Mouse (Mus musculus) 3T3-L1 (cell line): ENCODE results near the gene Tfe3.
"Not testable (repeated sequence)": the region's sequence is repeated elsewhere in the genome, so short reads cannot be mapped to it uniquely, and the experiment has no call there.

Experiments used
- DNase-seq: peaks from one replicate; pipeline ENCODE4 v3.0.0-alpha.2; 2015; ENCODE audit warnings: low read depth, low spot score

The Tfe3 gene

GRCm38 (mm10) chrX:7762137-7762920 lies at the start of gene Tfe3:
Gene Tfe3 (plus strand): TSS chrX:7762560.
- DNase-seq, result peak; percentile 97

DNA sequence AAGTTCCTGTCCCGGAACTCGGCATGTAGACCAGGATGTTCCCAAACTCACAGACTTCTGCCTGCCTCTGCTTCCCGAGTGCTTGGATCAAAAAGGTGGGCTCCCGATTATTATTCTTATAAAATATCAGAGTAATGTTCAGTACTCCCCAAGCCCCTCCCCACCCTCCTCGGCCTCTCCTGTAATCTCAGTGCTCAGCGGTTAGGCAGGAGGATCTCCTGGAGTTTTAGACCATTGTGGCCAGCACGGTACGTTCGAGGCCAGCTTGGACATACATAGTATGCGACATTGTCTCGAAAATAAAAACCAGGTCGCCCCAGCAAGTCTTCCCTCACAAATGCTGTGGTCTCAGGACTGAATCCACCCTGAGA lies 48.6 kb upstream of the Tfe3 start:
- not testable (repeated sequence) for DNase-seq

- peak; percentile 98 for DNase-seq
Measured at GRCm38 (mm10) chrX:7714135-7714899, 48.0 kb upstream of the Tfe3 start, which contains the start of gene Wdr45. Gene Wdr45 (plus strand): TSS chrX:7714333.

DNA sequence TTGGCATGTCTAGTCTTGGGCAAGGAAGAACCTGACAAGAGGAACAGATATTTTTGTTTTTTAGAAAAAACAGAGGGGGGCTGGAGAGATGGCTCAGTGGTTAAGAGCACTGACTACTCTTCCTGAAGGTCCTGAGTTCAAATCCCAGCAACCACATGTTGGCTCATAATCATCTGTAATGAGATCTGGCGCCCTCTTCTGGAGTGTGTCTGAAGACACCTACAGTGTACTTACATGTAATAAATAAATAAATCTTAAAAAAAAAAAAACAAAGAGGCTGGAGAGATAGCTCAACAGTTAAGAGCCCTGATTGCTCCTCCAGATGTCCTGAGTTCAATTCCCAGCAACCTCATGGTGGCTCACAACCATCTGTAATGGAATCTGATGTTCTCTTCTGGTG lies 46.3 kb upstream of the Tfe3 start:
- DNase-seq, result peak; percentile 44

DNA sequence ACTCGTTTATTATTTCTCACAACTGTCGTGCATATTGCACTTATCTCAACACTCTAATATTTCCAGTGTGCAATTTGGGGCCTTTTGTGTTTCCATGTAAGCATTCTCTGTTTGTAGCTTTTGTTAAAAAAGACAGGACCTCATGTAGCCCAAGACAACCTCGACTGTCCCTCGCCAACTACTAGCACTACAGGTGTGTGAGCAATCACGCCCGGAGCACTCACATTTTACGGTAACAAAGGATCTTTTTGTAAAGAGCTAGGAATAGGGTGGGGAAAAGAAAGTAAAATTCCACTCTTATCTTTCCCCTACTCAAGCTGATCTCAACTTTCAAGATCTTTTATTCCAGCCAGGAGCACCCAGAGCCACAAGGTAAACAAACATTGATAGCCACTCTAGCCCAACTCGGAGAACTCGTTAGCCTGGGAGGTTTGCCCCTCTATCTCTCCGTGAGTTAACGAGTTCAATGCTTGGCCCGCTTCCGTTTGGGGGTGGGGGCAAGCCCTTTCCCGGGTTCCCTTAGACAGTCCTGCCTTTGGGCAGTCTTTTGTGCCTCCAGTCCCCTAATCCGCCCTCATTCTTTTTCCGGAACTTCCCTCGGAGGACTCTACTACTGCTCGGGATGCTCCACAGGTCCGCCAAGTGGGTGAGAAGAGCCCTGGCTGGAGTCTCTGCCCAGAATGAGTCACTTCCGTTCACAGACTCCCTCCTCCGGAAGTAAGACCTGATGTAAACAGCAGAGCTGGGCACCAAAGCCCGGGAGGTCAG lies 40.7 kb upstream of the Tfe3 start, which contains the start of gene Gm45208:
Gm45208 (plus strand) TSS at position 732 of the 768 bp plus-strand sequence.
- DNase-seq, result peak; percentile 89

DNA sequence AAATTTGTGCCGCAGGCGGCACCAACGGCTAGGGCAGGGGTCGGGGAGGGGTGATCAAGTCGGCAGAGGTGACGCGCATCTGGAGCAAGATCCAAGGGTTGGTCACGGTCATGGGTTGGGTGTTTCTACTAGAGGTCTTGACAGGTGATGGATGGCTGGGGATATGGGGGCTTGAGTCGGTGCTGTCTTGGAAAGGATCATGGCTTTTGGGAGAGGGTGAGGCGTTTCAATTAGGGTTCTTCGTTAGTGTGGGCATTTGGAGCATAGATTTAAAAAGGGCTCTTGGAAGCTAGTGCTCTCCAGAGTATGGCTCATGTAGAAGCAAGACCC lies 40.1 kb upstream of the Tfe3 start:
- DNase-seq, result no peak

DNA sequence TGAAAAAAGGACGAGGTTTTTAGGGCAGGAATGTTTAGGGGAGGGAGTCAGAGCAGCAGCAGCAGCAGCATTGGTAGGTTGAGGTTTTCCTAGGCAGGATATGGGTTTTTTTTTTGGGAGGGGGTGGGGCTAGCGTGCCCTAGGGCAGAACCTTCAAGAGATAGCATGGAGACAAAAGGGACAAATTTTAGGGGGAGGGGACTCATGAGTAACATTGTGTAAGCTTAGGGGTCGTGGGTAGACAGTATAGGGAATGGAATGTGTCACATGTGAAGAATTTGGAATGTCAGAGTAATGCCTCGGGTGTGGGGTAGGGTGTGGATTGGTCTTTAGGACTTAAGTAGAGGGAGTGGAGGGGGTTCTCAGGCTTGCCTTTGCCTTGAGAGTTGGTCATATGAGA lies 39.7 kb upstream of the Tfe3 start:
- peak; percentile 59 for DNase-seq

DNA sequence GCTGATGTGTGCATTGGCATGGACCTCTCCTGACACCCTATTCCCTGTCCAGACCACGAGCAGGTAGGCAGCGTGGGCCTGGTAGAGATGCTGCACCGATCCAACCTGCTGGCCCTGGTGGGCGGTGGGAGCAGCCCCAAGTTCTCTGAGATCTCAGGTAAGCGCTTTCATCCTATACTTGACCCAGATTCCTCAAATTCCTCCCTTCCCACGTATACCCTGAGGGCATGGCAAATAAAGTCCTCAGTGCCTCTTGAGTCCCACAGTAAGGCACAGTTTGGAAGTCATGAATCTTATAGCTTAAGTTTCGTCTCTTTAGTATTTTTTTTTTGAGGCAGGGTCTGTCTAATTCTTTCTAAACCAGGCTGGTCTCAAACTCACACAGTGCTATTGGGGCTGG lies 38.2 kb upstream of the Tfe3 start:
- DNase-seq, result no peak

GRCm38 (mm10) chrX:7725841-7726240 lies 36.5 kb upstream of the Tfe3 start:
- DNase-seq, result no peak

DNA sequence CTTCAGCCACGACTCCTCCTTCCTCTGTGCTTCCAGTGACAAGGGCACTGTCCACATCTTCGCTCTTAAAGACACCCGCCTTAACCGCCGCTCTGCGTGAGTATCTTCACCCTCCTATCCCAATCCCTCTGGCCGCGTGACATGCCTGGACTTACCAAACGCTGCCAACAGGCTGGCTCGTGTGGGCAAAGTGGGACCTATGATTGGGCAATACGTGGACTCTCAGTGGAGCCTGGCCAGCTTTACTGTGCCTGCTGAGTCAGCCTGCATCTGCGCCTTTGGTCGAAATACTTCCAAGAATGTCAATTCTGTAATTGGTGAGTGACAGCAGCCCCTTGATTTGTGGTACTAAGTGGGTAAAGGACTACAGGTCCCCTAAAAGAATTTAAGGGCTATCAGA lies 35.2 kb upstream of the Tfe3 start:
- DNase-seq, result peak; percentile 44

- DNase-seq, result peak; percentile 96
Measured at GRCm38 (mm10) chrX:7728215-7728921, 34.0 kb upstream of the Tfe3 start, which contains the start of gene Praf2. Gene Praf2 (plus strand): TSS chrX:7728439.

- DNase-seq, result no peak
Measured at GRCm38 (mm10) chrX:7728922-7729265, 33.5 kb upstream of the Tfe3 start.

DNA sequence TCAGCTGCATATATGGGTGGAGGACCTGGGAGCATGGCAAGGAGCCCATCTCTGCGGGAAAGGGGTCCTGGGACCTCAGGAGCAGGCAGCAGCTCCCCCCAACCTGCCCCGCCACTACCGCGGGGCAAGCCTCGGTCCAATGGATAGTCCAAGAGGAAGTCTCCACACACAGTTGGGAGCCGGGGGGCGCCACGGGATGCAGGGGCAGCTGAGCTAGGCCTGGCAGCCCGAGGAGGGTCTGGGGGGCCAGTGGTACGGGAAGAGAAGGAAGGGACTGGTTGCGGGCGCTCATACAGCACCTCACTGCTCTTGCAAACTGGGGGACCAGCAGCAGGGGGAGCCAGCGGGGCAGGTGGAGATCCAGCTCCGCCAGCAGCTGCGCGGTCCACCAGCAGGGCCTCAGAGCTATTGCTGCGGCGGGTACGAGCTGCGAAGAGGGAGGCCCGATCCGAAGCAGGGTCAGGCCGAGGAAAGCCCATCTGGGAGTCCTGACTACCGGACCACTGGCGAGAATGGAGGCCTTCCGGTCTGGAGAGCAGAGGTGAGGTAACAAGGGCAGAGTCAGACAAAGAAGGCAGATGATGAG lies 28.7 kb upstream of the Tfe3 start:
- no peak for DNase-seq

DNA sequence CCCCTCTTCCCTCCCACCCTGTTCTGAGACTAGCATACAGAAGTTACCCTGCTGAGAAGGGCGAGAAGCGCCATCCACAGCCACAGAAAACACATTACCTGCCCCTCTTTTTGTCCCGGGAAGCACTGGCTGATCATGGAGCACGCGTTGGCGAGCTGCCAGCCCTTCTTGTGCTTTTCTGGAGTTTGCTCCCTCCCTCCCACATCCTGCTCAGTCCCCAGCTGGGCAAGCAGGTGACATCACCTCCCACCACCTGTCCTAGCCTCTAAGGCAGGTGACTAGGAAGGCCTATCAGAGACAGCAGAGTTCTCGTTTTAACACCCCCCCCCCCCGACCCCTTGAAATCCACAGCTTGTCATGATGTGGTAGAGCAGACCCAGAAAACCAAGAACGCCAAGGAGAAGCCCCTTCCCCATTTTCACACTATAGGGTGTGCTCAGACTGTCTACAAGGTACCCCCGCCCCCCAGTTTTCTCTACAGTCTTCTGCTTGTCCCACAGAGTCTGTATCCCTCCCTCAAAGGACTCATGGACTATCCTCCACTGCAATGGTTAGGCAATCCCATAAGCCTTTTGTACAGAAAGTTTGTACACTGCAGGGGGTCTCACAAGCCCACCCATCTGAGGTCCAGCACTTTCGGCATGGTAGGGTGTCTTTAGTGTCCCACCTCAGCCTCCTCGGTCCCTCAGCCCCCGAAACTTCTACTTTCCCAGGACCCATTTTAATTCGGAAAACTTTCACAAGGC lies 22.9 kb upstream of the Tfe3 start:
- no peak for DNase-seq

DNA sequence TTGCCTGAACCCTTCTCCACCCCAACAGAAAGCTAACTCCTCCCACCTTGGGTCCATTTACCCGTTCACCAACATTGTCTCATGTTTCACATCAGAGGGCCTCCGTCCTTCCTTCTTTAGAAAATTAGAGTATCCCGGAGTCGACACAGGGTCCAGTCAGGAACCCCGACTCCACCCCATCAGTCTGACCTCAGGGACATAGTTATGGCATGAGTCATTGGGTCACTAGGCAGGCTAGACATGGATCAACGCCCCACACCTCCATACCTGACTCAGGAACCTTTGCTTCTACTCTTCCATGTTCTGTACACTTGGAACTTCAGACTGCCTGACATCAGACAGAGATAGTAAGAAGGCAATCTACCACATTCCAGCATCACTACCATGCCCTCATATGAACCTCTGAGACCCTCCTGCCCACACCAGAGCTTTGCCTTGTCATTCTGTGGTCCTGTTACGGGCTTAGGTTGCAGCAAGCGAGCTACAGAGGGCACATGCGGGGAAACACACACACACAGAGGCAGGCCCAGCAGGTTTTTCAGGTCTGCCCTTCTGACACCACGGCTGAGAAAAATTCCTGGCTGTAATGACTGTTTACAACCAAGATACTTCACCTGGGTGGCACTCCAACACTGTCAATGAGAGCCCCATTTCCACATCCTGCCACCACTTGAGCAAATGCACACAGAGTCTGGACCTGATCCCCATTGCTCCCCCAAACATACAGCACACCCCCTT lies 22.1 kb upstream of the Tfe3 start:
- DNase-seq, result peak; percentile 65

DNA sequence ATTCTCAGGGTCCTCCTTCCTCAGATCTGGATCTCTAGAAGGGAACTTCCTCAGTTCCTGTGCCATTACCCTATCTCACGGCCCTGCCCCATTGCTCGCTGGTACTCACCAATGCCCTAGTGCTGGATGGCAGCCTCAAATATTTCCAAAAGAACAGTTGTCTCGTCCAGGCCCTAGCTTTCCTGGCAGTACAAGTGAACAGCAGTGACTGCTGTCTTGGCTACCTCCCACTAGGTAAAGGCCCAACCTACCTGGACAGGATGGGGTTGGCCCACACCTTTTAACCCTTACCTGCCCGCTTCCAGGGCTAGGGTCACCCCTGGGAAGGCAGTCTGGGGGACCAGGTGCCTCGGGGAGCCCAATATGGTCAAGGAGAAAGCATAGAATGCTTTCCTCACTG lies 21.3 kb upstream of the Tfe3 start:
- DNase-seq, result no peak

DNA sequence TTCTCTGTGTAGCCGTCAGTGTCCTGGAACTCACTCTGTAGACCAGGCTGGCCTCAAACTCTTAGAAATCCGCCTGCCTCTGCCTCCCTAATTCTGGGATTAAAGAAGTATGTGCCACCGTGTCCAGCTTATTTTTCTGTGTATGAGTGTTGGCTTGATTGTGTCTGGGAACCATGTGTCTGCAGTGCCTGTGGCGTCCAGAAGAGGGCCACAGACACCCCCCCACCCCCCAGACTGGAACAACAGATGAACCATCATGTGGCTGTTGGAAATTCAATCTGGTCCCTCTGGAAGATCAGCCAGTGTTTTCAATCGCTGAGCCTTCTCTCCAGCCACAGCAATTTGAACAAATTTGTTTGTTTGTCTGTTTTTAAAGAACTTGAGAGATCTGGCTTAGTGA lies 18.9 kb upstream of the Tfe3 start:
- DNase-seq, result peak; percentile 44

DNA sequence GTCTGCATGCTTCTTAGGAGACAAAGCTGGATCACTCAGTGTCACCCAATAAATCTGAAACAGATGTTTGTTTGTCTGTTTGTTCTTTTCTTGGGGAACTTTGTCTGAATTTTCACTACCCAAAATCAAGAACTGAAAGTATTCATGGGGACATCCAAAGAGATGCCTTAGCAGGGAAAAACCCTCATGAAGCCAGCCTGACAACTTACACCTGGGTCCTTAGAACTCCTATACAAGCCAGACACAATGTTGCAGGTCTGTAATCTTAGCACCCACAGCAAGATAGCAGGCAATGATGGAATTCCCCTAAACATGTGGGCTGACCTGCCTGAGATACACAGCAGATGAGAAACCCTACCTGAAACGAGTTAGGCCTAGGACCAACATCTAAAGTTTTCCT lies 17.4 kb upstream of the Tfe3 start:
- DNase-seq, result no peak

GRCm38 (mm10) chrX:7745429-7745828 lies 16.9 kb upstream of the Tfe3 start:
- DNase-seq, result no peak
